Comparison of ENCODE assay signal across 8 mouse cellular contexts in genomic region chr13:107831221-107831681, GRCm38 (mm10).
DNase-seq lines count a peak whose midpoint lies in the region; ATAC-seq and TF ChIP-seq lines count a peak whose summit lies in the region.

No protein-coding gene starts in this region.

- TF ChIP-seq CTCF in thymus, adult 2 months (IDR thresholded peaks at IDR 0.05; ENCODE audit: borderline replicate concordance, control insufficient read depth, extremely low read depth, insufficient read depth, low read length, poor library complexity) = no peak

- H3K4me2 ChIP-seq in hindbrain, embryonic 11.5 days (replicated peaks; ENCODE audit: low read depth, low read length) = 0 out of 2 replicates have a peak overlapping the region, but pooled peaks have one; percentile 5
- H3K4me2 ChIP-seq in lung, embryonic 16.5 days (ENCODE audit: low read depth, low read length) = peak overlapping the region; percentile 46

- no peaks in the 10 kb centered on the region for H3K9me3 ChIP-seq in hindbrain, embryonic 11.5 days (ENCODE audit: control insufficient read depth, low read length)
- no peaks in the 10 kb centered on the region for H3K9me3 ChIP-seq in lung, embryonic 16.5 days (ENCODE audit: control insufficient read depth, low read length)

- H3K9ac ChIP-seq in hindbrain, embryonic 11.5 days (ENCODE audit: low read depth, low read length) = no peak overlapping the region
- H3K9ac ChIP-seq in lung, embryonic 16.5 days (ENCODE audit: low read length) = no peak overlapping the region

- 3% methylated on average over 17 of the region's 17 CpGs for WGBS in hindbrain, embryonic 11.5 days
- WGBS in lung, embryonic 16.5 days = 1% methylated on average over 17 of the region's 17 CpGs
- 2% methylated on average over 17 of the region's 17 CpGs for WGBS in thymus, adult 2 months

- no peak overlapping the region for H3K27ac ChIP-seq in hindbrain, embryonic 11.5 days (ENCODE audit: low read depth, low read length)
- H3K27ac ChIP-seq in lung, embryonic 16.5 days (ENCODE audit: low read length) = no peak overlapping the region
- H3K27ac ChIP-seq in thymus, adult 2 months (ENCODE audit: control insufficient read depth, insufficient read depth, low read length) = no peak overlapping the region

- no peak overlapping the region for H3K4me3 ChIP-seq in hindbrain, embryonic 11.5 days (ENCODE audit: low read depth, low read length)
- peak overlapping the region; percentile 41 for H3K4me3 ChIP-seq in lung, embryonic 16.5 days (ENCODE audit: low read length)
- peak overlapping the region; percentile 10; the same call in 1 of the 2 replicates for H3K4me3 ChIP-seq in thymus, adult 2 months (ENCODE audit: control insufficient read depth, insufficient read depth, low read length)

- H3K36me3 ChIP-seq in hindbrain, embryonic 11.5 days (ENCODE audit: control insufficient read depth, insufficient read depth, low read length) = no peaks in the 10 kb centered on the region
- H3K36me3 ChIP-seq in lung, embryonic 16.5 days (ENCODE audit: control insufficient read depth, insufficient read depth, low read length) = no peaks in the 10 kb centered on the region
- H3K36me3 ChIP-seq in thymus, adult 2 months (ENCODE audit: control insufficient read depth, insufficient read depth, low read length) = no peaks in the 10 kb centered on the region

- no peaks in the 10 kb centered on the region for H3K27me3 ChIP-seq in hindbrain, embryonic 11.5 days (ENCODE audit: control insufficient read depth, insufficient read depth, low read length)
- no peaks in the 10 kb centered on the region for H3K27me3 ChIP-seq in lung, embryonic 16.5 days (ENCODE audit: control insufficient read depth, insufficient read depth, low read depth, low read length)
- H3K27me3 ChIP-seq in thymus, adult 2 months (ENCODE audit: control insufficient read depth, insufficient read depth, low read length) = no peaks in the 10 kb centered on the region

- TF ChIP-seq POLR2A in thymus, adult 2 months (IDR thresholded peaks at IDR 0.05; ENCODE audit: control insufficient read depth, extremely low read depth, insufficient read depth, low read length, poor library complexity) = no peak

- peak; percentile 78 for DNase-seq in MN1 (ENCODE audit: low spot score)
- DNase-seq in cerebellum, postnatal 10 days = peak; percentile 85 to 90
- DNase-seq in frontal cortex, postnatal 10 days (ENCODE audit: low spot score in 2 of 2) = peak; percentile 91
- DNase-seq in hindbrain, embryonic 11.5 days (ENCODE audit: low spot score) = peak; percentile 92
- DNase-seq in layer of hippocampus, adult 9-11 months = peak; percentile 95
- peak; percentile 92 for DNase-seq in ovary, adult 18-20 months (ENCODE audit: low spot score)
- peak; percentile 77 for DNase-seq in thymus, adult 2 months

- ATAC-seq in hindbrain, embryonic 11.5 days (ENCODE audit: low FRiP score) = peak; percentile 99
- ATAC-seq in lung, embryonic 16.5 days (ENCODE audit: low read depth) = peak; percentile 100

- H3K4me1 ChIP-seq in hindbrain, embryonic 11.5 days (replicated peaks; ENCODE audit: control insufficient read depth, insufficient read depth, low read length) = peaks cover 5% of the 10 kb centered on the region
- peaks cover 20% of the 10 kb centered on the region for H3K4me1 ChIP-seq in lung, embryonic 16.5 days (replicated peaks; ENCODE audit: control insufficient read depth, insufficient read depth, low read length)
- peaks cover 6% of the 10 kb centered on the region for H3K4me1 ChIP-seq in thymus, adult 2 months (replicated peaks; ENCODE audit: control insufficient read depth, insufficient read depth, low read length)
